Mouse (Mus musculus) brain, embryonic 14.5 days (tissue): ENCODE results near the gene A630076J17Rik.

Experiments used
- CTCF ChIP-seq: fragments of 200-500 bp; IDR thresholded peaks from 2 replicates; pipeline ENCODE4 v1.5.1; 2012; ENCODE audit warnings: inconsistent platforms, mild to moderate bottlenecking, moderate library complexity, borderline replicate concordance; ENCODE audit not compliant: insufficient read depth, insufficient read length; ENCODE audit errors: extremely low read depth
- POLR2A ChIP-seq: fragments of 200-500 bp; IDR thresholded peaks from 2 replicates; pipeline ENCODE4 v1.6.1; 2012; ENCODE audit warnings: mild to moderate bottlenecking, inconsistent platforms, borderline replicate concordance; ENCODE audit not compliant: poor library complexity, insufficient read depth, insufficient read length, severe bottlenecking; ENCODE audit errors: extremely low read depth

GRCm38 (mm10) chr3:107233351-107233813, 3.0 kb downstream of the A630076J17Rik start:
- TF ChIP-seq POLR2A: no peak
- TF ChIP-seq CTCF: peak; percentile 94
